Mouse (Mus musculus): ENCODE measurements at regions not wholly inside any gene's neighbourhood (a gene's known extent, or its start where the extent isn't known, plus 50 kb on each side); places are given as distances from the start of the nearest gene placed in this dataset.

- no peak for ATAC-seq (replicated peaks; ENCODE audit: low FRiP score, low read depth)
- no peak for DNase-seq (ENCODE audit: low spot score)
- no peak for TF ChIP-seq CTCF (IDR thresholded peaks at IDR 0.05; ENCODE audit: low read depth)
- H3K4me2 ChIP-seq (ENCODE audit: low read length): no peak overlapping the region
- no peak overlapping the region for H3K4me3 ChIP-seq (replicated peaks; ENCODE audit: low read depth, low read length)
- 87% methylated on average over 9 of the region's 9 CpGs for WGBS
- H3K4me1 ChIP-seq (replicated peaks; ENCODE audit: insufficient read depth, low read length): no peaks in the 10 kb centered on the region
- H3K9me3 ChIP-seq (replicated peaks; ENCODE audit: low read length): no peaks in the 10 kb centered on the region
- no peak overlapping the region for H3K27ac ChIP-seq
- no peak overlapping the region for H3K9ac ChIP-seq (ENCODE audit: low read depth, low read length)
- H3K36me3 ChIP-seq (ENCODE audit: insufficient read depth, low read length): no peaks in the 10 kb centered on the region
- no peaks in the 10 kb centered on the region for H3K27me3 ChIP-seq (ENCODE audit: insufficient read depth, low read length)
These were observed 56.5 kb upstream of the Foxe1 start for GRCm38 (mm10) chr4:46286955-46287354.

GRCm38 (mm10) chr4:46291620-46292254, 51.7 kb upstream of the Foxe1 start:
- no peak overlapping the region for H3K9ac ChIP-seq (ENCODE audit: low read depth, low read length)
- no peak for ATAC-seq (replicated peaks; ENCODE audit: low FRiP score, low read depth)
- no peak for TF ChIP-seq CTCF (IDR thresholded peaks at IDR 0.05; ENCODE audit: low read depth)
- H3K9me3 ChIP-seq (replicated peaks; ENCODE audit: low read length): no peaks in the 10 kb centered on the region
- H3K4me2 ChIP-seq (ENCODE audit: low read length): no peak overlapping the region
- H3K4me1 ChIP-seq (replicated peaks; ENCODE audit: insufficient read depth, low read length): no peaks in the 10 kb centered on the region
- no peak overlapping the region for H3K4me3 ChIP-seq (replicated peaks; ENCODE audit: low read depth, low read length)
- no peaks in the 10 kb centered on the region for H3K36me3 ChIP-seq (ENCODE audit: insufficient read depth, low read length)
- no peak for DNase-seq (ENCODE audit: low spot score)
- no peaks in the 10 kb centered on the region for H3K27me3 ChIP-seq (ENCODE audit: insufficient read depth, low read length)
- H3K27ac ChIP-seq: no peak overlapping the region
- 34% methylated on average over 10 of the region's 10 CpGs for WGBS

All from kidney, postnatal 0 days (tissue).